Mouse (Mus musculus): ENCODE measurements at regions not wholly inside any gene's neighbourhood (a gene's known extent, or its start where the extent isn't known, plus 50 kb on each side); places are given as distances from the start of the nearest gene placed in this dataset.
A peak's percentile ranks its signal among the peaks of the same experiment; 100 is the strongest.

GRCm38 (mm10) chr2:173993431-173993955 is 82.6 kb upstream of the Stx16 start:
- no peak for DNase-seq (ENCODE audit: low spot score in 2 of 2)

GRCm38 (mm10) chr2:173994301-173995073 is 81.6 kb upstream of the Stx16 start:
- no peak for DNase-seq (ENCODE audit: low spot score in 2 of 2)

GRCm38 (mm10) chr2:174004666-174005065 is 71.4 kb upstream of the Stx16 start:
- no peak for DNase-seq (ENCODE audit: low spot score in 2 of 2)

GRCm38 (mm10) chr2:174007976-174008349 is 68.1 kb upstream of the Stx16 start:
- no peak for DNase-seq (ENCODE audit: low spot score in 2 of 2)

GRCm38 (mm10) chr2:174008350-174009218 is 67.5 kb upstream of the Stx16 start:
- DNase-seq (ENCODE audit: low spot score in 2 of 2) = no peak

- no peak for DNase-seq (ENCODE audit: low spot score in 2 of 2)
These were observed 66.1 kb upstream of the Stx16 start for GRCm38 (mm10) chr2:174010038-174010437.

- no peak for DNase-seq (ENCODE audit: low spot score in 2 of 2)
These were observed 64.7 kb upstream of the Stx16 start for GRCm38 (mm10) chr2:174011399-174011798.

GRCm38 (mm10) chr2:174014361-174014760 is 61.7 kb upstream of the Stx16 start:
- no peak for DNase-seq (ENCODE audit: low spot score in 2 of 2)

- no peak for DNase-seq (ENCODE audit: low spot score in 2 of 2)
These were observed 60.8 kb upstream of the Stx16 start for GRCm38 (mm10) chr2:174015283-174015682.

GRCm38 (mm10) chr2:174016068-174016467 is 60.0 kb upstream of the Stx16 start:
- no peak for DNase-seq (ENCODE audit: low spot score in 2 of 2)

GRCm38 (mm10) chr2:174017042-174017441 is 59.1 kb upstream of the Stx16 start:
- DNase-seq (ENCODE audit: low spot score in 2 of 2) = peak in 1 of 2 experiments; percentile 6

GRCm38 (mm10) chr2:174017596-174017995 is 58.5 kb upstream of the Stx16 start:
- DNase-seq (ENCODE audit: low spot score in 2 of 2) = no peak

- DNase-seq (ENCODE audit: low spot score in 2 of 2) = no peak
These were observed 58.1 kb upstream of the Stx16 start for GRCm38 (mm10) chr2:174018002-174018401.

GRCm38 (mm10) chr2:174018986-174019385 is 57.1 kb upstream of the Stx16 start:
- DNase-seq (ENCODE audit: low spot score in 2 of 2) = no peak

GRCm38 (mm10) chr2:174019970-174020369 is 56.1 kb upstream of the Stx16 start:
- no peak for DNase-seq (ENCODE audit: low spot score in 2 of 2)

- no peak for DNase-seq (ENCODE audit: low spot score in 2 of 2)
These were observed 55.7 kb upstream of the Stx16 start for GRCm38 (mm10) chr2:174020447-174020846.

- DNase-seq (ENCODE audit: low spot score in 2 of 2) = no peak
These were observed 54.6 kb upstream of the Stx16 start for GRCm38 (mm10) chr2:174021538-174021937.

GRCm38 (mm10) chr2:174022292-174022691 is 53.8 kb upstream of the Stx16 start:
- no peak for DNase-seq (ENCODE audit: low spot score in 2 of 2)

GRCm38 (mm10) chr2:174025181-174025870 is 50.8 kb upstream of the Stx16 start:
- DNase-seq (ENCODE audit: low spot score in 2 of 2) = no peak

Data from layer of hippocampus, postnatal 14 days (tissue).